Mouse (Mus musculus) heart, postnatal 14 days (tissue): ENCODE measurements at regions not wholly inside any gene's neighbourhood (a gene's known extent, or its start where the extent isn't known, plus 50 kb on each side); places are given as distances from the start of the nearest gene placed in this dataset.
A peak's percentile ranks its signal among the peaks of the same experiment; 100 is the strongest.

Experiments used
- DNase-seq, 2 experiments: peaks; one replicate each; pipeline ENCODE4 v3.0.0; 2021 to 2022
- intact Hi-C: fragments of 180-260 bp; cut with DNase I; formaldehyde crosslinking; loops from one replicate; pipeline ENCODE4 v1.15.1; 2025

DNA sequence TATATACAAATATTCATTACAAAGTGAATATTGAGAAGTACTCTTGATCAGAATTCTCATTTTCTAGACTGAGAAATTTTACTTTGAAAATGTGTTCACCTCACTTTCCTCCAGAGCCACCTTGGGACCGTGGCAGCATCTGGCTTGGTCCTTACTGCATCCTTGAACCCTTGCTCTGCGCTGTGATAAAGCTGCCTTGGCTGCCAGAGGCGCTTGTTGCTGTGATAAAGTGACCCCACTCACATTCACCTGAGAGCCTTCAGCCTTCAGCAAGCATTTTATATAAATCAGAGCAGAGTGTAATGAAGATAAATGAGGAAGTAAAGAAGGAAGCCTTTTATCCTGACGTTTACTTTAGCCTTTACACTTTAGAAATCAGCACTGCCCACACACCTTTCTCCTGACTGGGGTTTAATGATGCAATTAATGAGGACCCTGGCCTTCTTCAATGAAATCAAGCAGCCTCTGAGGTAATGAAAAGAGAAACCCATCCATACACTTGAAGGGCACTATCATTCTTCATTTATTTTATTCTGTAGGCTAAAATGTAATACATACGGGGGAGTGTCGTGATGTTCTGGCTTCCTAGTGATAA, 532.8 kb downstream of the Rfpl4b start:
- no peak for DNase-seq
- intact Hi-C loops, result no loop called here

GRCm38 (mm10) chr10:38269136-38269535, 552.4 kb downstream of the Rfpl4b start:
- intact Hi-C loops, result loop anchor here (5.0 kb wide), 2 partner anchors 1132 to 1197 kb away; partner anchors contain the start of gene Marcks

DNA sequence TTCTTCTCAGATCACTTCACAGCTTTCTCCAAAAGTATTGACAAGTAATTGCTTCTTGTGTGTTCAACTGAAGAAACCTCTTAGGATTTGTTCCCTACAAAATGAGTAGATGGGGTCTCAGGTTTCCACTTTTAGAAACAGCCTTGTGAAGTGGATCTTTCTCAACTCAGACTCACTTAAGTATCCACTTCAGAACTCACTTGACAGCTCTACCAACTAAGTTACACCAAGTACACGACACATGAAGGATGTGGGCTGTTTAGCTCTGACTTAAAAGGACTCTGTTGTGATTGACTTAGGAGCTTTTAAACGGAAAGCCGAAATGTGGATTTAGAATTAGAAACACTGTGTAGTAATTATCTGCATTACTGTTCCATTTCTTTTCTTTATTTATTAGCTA, 556.0 kb downstream of the Rfpl4b start:
- DNase-seq, result no peak
- intact Hi-C loops, result loop anchor here (5.0 kb wide), 2 partner anchors 1128 to 1193 kb away; partner anchors contain the start of gene Marcks

More at GRCm38 (mm10) chr10:38269136-38269535, 552.4 kb downstream of the Rfpl4b start:
- peak; percentile 6 to 31 for DNase-seq

- intact Hi-C loops, result no loop called here
Observed at GRCm38 (mm10) chr10:38246821-38247220, 574.8 kb downstream of the Rfpl4b start.

More at GRCm38 (mm10) chr10:38246821-38247220, 574.8 kb downstream of the Rfpl4b start:
- no peak for DNase-seq
